ENCODE assay signal across 11 mouse cellular contexts in genomic region chr11:69665457-69665960, GRCm38 (mm10). TPM values are rescaled to one million over a fixed set of nuclear protein-coding genes. Genes with fewer than 3 reads are reported as not detected.
DNase-seq lines count a peak whose midpoint lies in the region; ATAC-seq and TF ChIP-seq lines count a peak whose summit lies in the region.
"Had no signal": no experiment of that assay in that cellular context is flagged by ENCODE, and none has a peak within 500 bp of the region (broad histone marks: within the 10 kb centered on the region; RNA-seq: fewer than 3 reads in every experiment).

No protein-coding gene starts in this region.

- 66% methylated on average over 9 of the region's 9 CpGs for WGBS in heart, embryonic 14.5 days
- WGBS in midbrain, embryonic 11.5 days = 81% methylated on average over 9 of the region's 9 CpGs
- 78% methylated on average over 9 of the region's 9 CpGs for WGBS in midbrain, postnatal 0 days
- 63% methylated on average over 9 of the region's 9 CpGs for WGBS in intestine, embryonic 16.5 days
- WGBS in stomach, embryonic 15.5 days = 68% methylated on average over 9 of the region's 9 CpGs

- no peak for TF ChIP-seq CTCF in midbrain, postnatal 0 days (IDR thresholded peaks at IDR 0.05)

- H3K27me3 ChIP-seq in heart, embryonic 14.5 days (ENCODE audit: control insufficient read depth, insufficient read depth, low read length) = no peaks in the 10 kb centered on the region
- no peaks in the 10 kb centered on the region for H3K27me3 ChIP-seq in midbrain, embryonic 11.5 days (ENCODE audit: control insufficient read depth, insufficient read depth, low read length)
- no peaks in the 10 kb centered on the region for H3K27me3 ChIP-seq in midbrain, postnatal 0 days (ENCODE audit: insufficient read depth, low read length)
- H3K27me3 ChIP-seq in intestine, embryonic 16.5 days (replicated peaks; ENCODE audit: control insufficient read depth, insufficient read depth, low read length) = no peaks in the 10 kb centered on the region
- H3K27me3 ChIP-seq in stomach, embryonic 15.5 days (replicated peaks) = no peaks in the 10 kb centered on the region

- H3K4me1 ChIP-seq in heart, embryonic 14.5 days (ENCODE audit: control insufficient read depth in 2 of 2, insufficient read depth in 2 of 2, low read length in 2 of 2) = peaks cover 8 to 31% of the 10 kb centered on the region in 2 experiments
- peaks cover 23% of the 10 kb centered on the region for H3K4me1 ChIP-seq in midbrain, embryonic 11.5 days (ENCODE audit: control insufficient read depth, insufficient read depth, low read length)
- 0 out of 2 replicates have a peak, but pooled peaks cover 11% of the 10 kb centered on the region for H3K4me1 ChIP-seq in midbrain, postnatal 0 days (ENCODE audit: insufficient read depth, low read length)
- H3K4me1 ChIP-seq in intestine, embryonic 16.5 days (ENCODE audit: control insufficient read depth, insufficient read depth, low read length) = peaks cover 24% of the 10 kb centered on the region
- peaks cover 26% of the 10 kb centered on the region for H3K4me1 ChIP-seq in stomach, embryonic 15.5 days

- peaks cover 71% of the 10 kb centered on the region for H3K36me3 ChIP-seq in heart, embryonic 14.5 days (ENCODE audit: control insufficient read depth, insufficient read depth, low read length)
- peaks cover 42% of the 10 kb centered on the region for H3K36me3 ChIP-seq in midbrain, embryonic 11.5 days (ENCODE audit: control insufficient read depth, insufficient read depth, low read length)
- peaks cover 46% of the 10 kb centered on the region for H3K36me3 ChIP-seq in midbrain, postnatal 0 days (ENCODE audit: insufficient read depth, low read length)
- peaks cover 24% of the 10 kb centered on the region for H3K36me3 ChIP-seq in intestine, embryonic 16.5 days (ENCODE audit: control insufficient read depth, insufficient read depth, low read length)
- peaks cover 50% of the 10 kb centered on the region for H3K36me3 ChIP-seq in stomach, embryonic 15.5 days

- H3K4me2 ChIP-seq in heart, embryonic 14.5 days (ENCODE audit: low read length) = no peak overlapping the region
- H3K4me2 ChIP-seq in midbrain, embryonic 11.5 days = no peak overlapping the region
- H3K4me2 ChIP-seq in midbrain, postnatal 0 days (ENCODE audit: low read depth, low read length, poor library complexity, severe bottlenecking) = no peak overlapping the region
- no peak overlapping the region for H3K4me2 ChIP-seq in intestine, embryonic 16.5 days (ENCODE audit: low read depth, low read length)
- peak overlapping the region; percentile 8; the same call in 1 of the 2 replicates for H3K4me2 ChIP-seq in stomach, embryonic 15.5 days

- peak overlapping the region; percentile 21; the same call in 1 of the 2 replicates for H3K9ac ChIP-seq in heart, embryonic 14.5 days (ENCODE audit: low read length)
- H3K9ac ChIP-seq in midbrain, embryonic 11.5 days (ENCODE audit: low read length) = no peak overlapping the region
- no peak overlapping the region for H3K9ac ChIP-seq in midbrain, postnatal 0 days (replicated peaks; ENCODE audit: low read length, poor library complexity, severe bottlenecking)
- H3K9ac ChIP-seq in intestine, embryonic 16.5 days (ENCODE audit: low read depth, low read length) = no peak overlapping the region
- H3K9ac ChIP-seq in stomach, embryonic 15.5 days = no peak overlapping the region

- no peaks in the 10 kb centered on the region for H3K9me3 ChIP-seq in heart, embryonic 14.5 days (ENCODE audit: control insufficient read depth, low read length)
- H3K9me3 ChIP-seq in midbrain, embryonic 11.5 days (ENCODE audit: control insufficient read depth, low read length) = no peaks in the 10 kb centered on the region
- H3K9me3 ChIP-seq in midbrain, postnatal 0 days (ENCODE audit: low read length) = no peaks in the 10 kb centered on the region
- H3K9me3 ChIP-seq in intestine, embryonic 16.5 days (ENCODE audit: control insufficient read depth, low read length) = no peaks in the 10 kb centered on the region
- H3K9me3 ChIP-seq in stomach, embryonic 15.5 days = no peaks in the 10 kb centered on the region

- H3K27ac ChIP-seq in heart, embryonic 14.5 days (replicated peaks in 1 of 2; ENCODE audit: control insufficient read depth in 1 of 2, insufficient read depth in 1 of 2, low read depth in 2 of 2, low read length in 2 of 2) = 0 out of 4 replicates have a peak overlapping the region, but pooled peaks have one; percentile 8 to 9
- H3K27ac ChIP-seq in midbrain, embryonic 11.5 days (ENCODE audit: low read depth, low read length) = no peak overlapping the region; the same call in 1 of the 2 replicates
- H3K27ac ChIP-seq in midbrain, postnatal 0 days (ENCODE audit: low read depth, low read length) = no peak overlapping the region
- H3K27ac ChIP-seq in intestine, embryonic 16.5 days (ENCODE audit: low read length) = peak overlapping the region; percentile 11; the same call in 1 of the 2 replicates
- H3K27ac ChIP-seq in stomach, embryonic 15.5 days = peak overlapping the region; percentile 59; the same call in 1 of the 2 replicates

- no peak overlapping the region for H3K4me3 ChIP-seq in heart, embryonic 14.5 days (ENCODE audit: control insufficient read depth in 1 of 2, insufficient read depth in 1 of 2, low read depth in 1 of 2, low read length in 2 of 2)
- no peak overlapping the region for H3K4me3 ChIP-seq in midbrain, embryonic 11.5 days (ENCODE audit: low read depth, low read length)
- no peak overlapping the region for H3K4me3 ChIP-seq in midbrain, postnatal 0 days (ENCODE audit: low read depth, low read length)
- no peak overlapping the region for H3K4me3 ChIP-seq in intestine, embryonic 16.5 days (ENCODE audit: low read length)
- no peak overlapping the region for H3K4me3 ChIP-seq in stomach, embryonic 15.5 days (replicated peaks)

- DNase-seq in heart, adult 9 months (ENCODE audit: low spot score in 2 of 2) = no peak
- DNase-seq in midbrain, embryonic 11.5 days (ENCODE audit: low spot score, missing footprints) = peak; percentile 83
- no peak for DNase-seq in midbrain, postnatal 0 days (ENCODE audit: low spot score)
- no peak for DNase-seq in embryo, embryonic 11 days
- no peak for DNase-seq in urinary bladder, postnatal 36 days (ENCODE audit: low spot score in 2 of 2)
- DNase-seq: kidney, adult 9 months; thymus, adult 18-20 months had no signal

- no peak for ATAC-seq in heart, embryonic 14.5 days (ENCODE audit: insufficient number of reproducible peaks, insufficient read depth, low FRiP score, low read depth)
- no peak for ATAC-seq in midbrain, embryonic 11.5 days (ENCODE audit: low FRiP score)
- no peak for ATAC-seq in midbrain, postnatal 0 days (ENCODE audit: low FRiP score)
- ATAC-seq in intestine, embryonic 16.5 days = no peak
- no peak for ATAC-seq in stomach, embryonic 15.5 days (ENCODE audit: insufficient read depth, low FRiP score, low read depth)

RNA-seq across cellular contexts. Expression of gene Cd68, which starts 0.4 kb away (rescaled TPM):
- 12.1 and 14.4 TPM in 2 replicates for polyA plus RNA-seq in heart, embryonic 14.5 days (2014; fragmentation: Nextera tagmentation; extraction: Ambion mirVana)
- polyA plus RNA-seq in midbrain, embryonic 11.5 days (2014; fragmentation: Nextera tagmentation; extraction: Ambion mirVana) = 7.0 and 7.9 TPM in 2 replicates
- total RNA-seq in midbrain, postnatal 0 days (2014; rRNA removed) = 7.2 and 10.3 TPM in 2 replicates
- polyA plus RNA-seq in midbrain, postnatal 0 days (2015; fragmentation: Nextera tagmentation; extraction: Ambion mirVana) = 10.6 and 11.0 TPM in 2 replicates
- polyA plus RNA-seq in intestine, embryonic 16.5 days (2015; fragmentation: Nextera tagmentation; extraction: Ambion mirVana) = 14.0 and 14.7 TPM in 2 replicates
- 15.5 and 16.3 TPM in 2 replicates for polyA plus RNA-seq in stomach, embryonic 15.5 days (2015; fragmentation: Nextera tagmentation; extraction: Ambion mirVana)

RNA-seq across cellular contexts. Expression of gene Mpdu1, which starts 3.1 kb away (rescaled TPM):
- polyA plus RNA-seq in heart, embryonic 14.5 days (2014; fragmentation: Nextera tagmentation; extraction: Ambion mirVana) = 14.9 and 29.1 TPM in 2 replicates
- polyA plus RNA-seq in midbrain, embryonic 11.5 days (2014; fragmentation: Nextera tagmentation; extraction: Ambion mirVana) = 31.2 and 34.5 TPM in 2 replicates
- 224 and 278 TPM in 2 replicates for total RNA-seq in midbrain, postnatal 0 days (2014; rRNA removed)
- polyA plus RNA-seq in midbrain, postnatal 0 days (2015; fragmentation: Nextera tagmentation; extraction: Ambion mirVana) = 118 and 123 TPM in 2 replicates
- polyA plus RNA-seq in intestine, embryonic 16.5 days (2015; fragmentation: Nextera tagmentation; extraction: Ambion mirVana) = 68.3 and 69.9 TPM in 2 replicates
- 58.7 and 66.1 TPM in 2 replicates for polyA plus RNA-seq in stomach, embryonic 15.5 days (2015; fragmentation: Nextera tagmentation; extraction: Ambion mirVana)

RNA-seq across cellular contexts. Expression of gene Eif4a1, which starts 6.7 kb away (rescaled TPM):
- polyA plus RNA-seq in heart, embryonic 14.5 days (2014; fragmentation: Nextera tagmentation; extraction: Ambion mirVana) = 313 and 403 TPM in 2 replicates
- polyA plus RNA-seq in midbrain, embryonic 11.5 days (2014; fragmentation: Nextera tagmentation; extraction: Ambion mirVana) = 877 and 900 TPM in 2 replicates
- total RNA-seq in midbrain, postnatal 0 days (2014; rRNA removed) = 767 and 793 TPM in 2 replicates
- polyA plus RNA-seq in midbrain, postnatal 0 days (2015; fragmentation: Nextera tagmentation; extraction: Ambion mirVana) = 501 and 502 TPM in 2 replicates
- 524 and 563 TPM in 2 replicates for polyA plus RNA-seq in intestine, embryonic 16.5 days (2015; fragmentation: Nextera tagmentation; extraction: Ambion mirVana)
- polyA plus RNA-seq in stomach, embryonic 15.5 days (2015; fragmentation: Nextera tagmentation; extraction: Ambion mirVana) = 442 and 514 TPM in 2 replicates

RNA-seq across cellular contexts. Expression of gene Sox15, which starts 10.4 kb away (rescaled TPM):
- polyA plus RNA-seq in heart, embryonic 14.5 days (2014; fragmentation: Nextera tagmentation; extraction: Ambion mirVana) = not detected in 2 replicates
- 0.16 TPM in 1 of 2 replicates, not detected in the other for polyA plus RNA-seq in midbrain, embryonic 11.5 days (2014; fragmentation: Nextera tagmentation; extraction: Ambion mirVana)
- total RNA-seq in midbrain, postnatal 0 days (2014; rRNA removed) = 0.27 TPM in 1 of 2 replicates, not detected in the other
- 0.19 and 0.20 TPM in 2 replicates for polyA plus RNA-seq in midbrain, postnatal 0 days (2015; fragmentation: Nextera tagmentation; extraction: Ambion mirVana)
- not detected in 2 replicates for polyA plus RNA-seq in intestine, embryonic 16.5 days (2015; fragmentation: Nextera tagmentation; extraction: Ambion mirVana)
- polyA plus RNA-seq in stomach, embryonic 15.5 days (2015; fragmentation: Nextera tagmentation; extraction: Ambion mirVana) = 3.7 and 6.0 TPM in 2 replicates
- polyA plus RNA-seq: brain, embryonic 14.5 days had no signal

RNA-seq across cellular contexts. Expression of gene Senp3, which starts 16.4 kb away (rescaled TPM):
- polyA plus RNA-seq in heart, embryonic 14.5 days (2014; fragmentation: Nextera tagmentation; extraction: Ambion mirVana) = 43.2 and 59.4 TPM in 2 replicates
- polyA plus RNA-seq in midbrain, embryonic 11.5 days (2014; fragmentation: Nextera tagmentation; extraction: Ambion mirVana) = 80.6 and 90.8 TPM in 2 replicates
- 81.7 and 89.2 TPM in 2 replicates for total RNA-seq in midbrain, postnatal 0 days (2014; rRNA removed)
- polyA plus RNA-seq in midbrain, postnatal 0 days (2015; fragmentation: Nextera tagmentation; extraction: Ambion mirVana) = 70.3 and 74.0 TPM in 2 replicates
- 51.8 and 60.3 TPM in 2 replicates for polyA plus RNA-seq in intestine, embryonic 16.5 days (2015; fragmentation: Nextera tagmentation; extraction: Ambion mirVana)
- 69.1 and 74.5 TPM in 2 replicates for polyA plus RNA-seq in stomach, embryonic 15.5 days (2015; fragmentation: Nextera tagmentation; extraction: Ambion mirVana)

Comparison
In these comparisons a context has a peak if more than half of its experiments do, and no peak if none do; other contexts are left out.
1. H3K27ac ChIP-seq: peak in heart, embryonic 14.5 days (2 of 2), intestine, embryonic 16.5 days (single experiment) and stomach, embryonic 15.5 days (single experiment); none in midbrain, embryonic 11.5 days (single experiment) and midbrain, postnatal 0 days (single experiment).